Mouse (Mus musculus) ovary, postnatal 14 days (tissue): ENCODE results near the gene Dpm3.

Source experiments
- DNase-seq: peaks from one replicate; pipeline ENCODE4 v3.0.0; 2022; ENCODE audit warnings: low spot score

Gene Dpm3

GRCm38 (mm10) chr3:89270051-89270755 lies 11.0 kb downstream of the Dpm3 start, which contains the start of gene Slc50a1:
TSS of gene Slc50a1 (minus strand) at chr3:89270570.
- DNase-seq: peak; percentile 84

- DNase-seq: peak; percentile 22
Measured at GRCm38 (mm10) chr3:89270891-89271290, 11.7 kb downstream of the Dpm3 start.

GRCm38 (mm10) chr3:89271760-89272159 lies 12.6 kb downstream of the Dpm3 start:
- DNase-seq: no peak

- no peak for DNase-seq
Measured at GRCm38 (mm10) chr3:89276061-89276460, 16.9 kb downstream of the Dpm3 start.

GRCm38 (mm10) chr3:89277281-89278021 lies 18.3 kb downstream of the Dpm3 start:
- DNase-seq: no peak

GRCm38 (mm10) chr3:89278107-89278506 lies 18.9 kb downstream of the Dpm3 start:
- DNase-seq: no peak

GRCm38 (mm10) chr3:89278643-89279042 lies 19.5 kb downstream of the Dpm3 start:
- DNase-seq: no peak

- peak; percentile 69 for DNase-seq
Measured at GRCm38 (mm10) chr3:89279153-89279890, 20.2 kb downstream of the Dpm3 start.

GRCm38 (mm10) chr3:89280050-89280605 lies 21.0 kb downstream of the Dpm3 start:
- no peak for DNase-seq

- peak; percentile 48 for DNase-seq
Measured at GRCm38 (mm10) chr3:89280606-89281511, 21.7 kb downstream of the Dpm3 start, which contains the start of gene Efna1. TSS of gene Efna1 (minus strand) at chr3:89281142.

GRCm38 (mm10) chr3:89281579-89282290 lies 22.6 kb downstream of the Dpm3 start:
- DNase-seq: peak; percentile 77

- no peak for DNase-seq
Measured at GRCm38 (mm10) chr3:89282291-89282643, 23.1 kb downstream of the Dpm3 start.

GRCm38 (mm10) chr3:89284261-89284660 lies 25.1 kb downstream of the Dpm3 start:
- DNase-seq: no peak

- DNase-seq: no peak
Measured at GRCm38 (mm10) chr3:89285526-89285925, 26.4 kb downstream of the Dpm3 start.

GRCm38 (mm10) chr3:89287286-89287685 lies 28.1 kb downstream of the Dpm3 start:
- DNase-seq: no peak

GRCm38 (mm10) chr3:89288503-89288928 lies 29.4 kb downstream of the Dpm3 start:
- DNase-seq: no peak

GRCm38 (mm10) chr3:89291874-89292273 lies 32.7 kb downstream of the Dpm3 start:
- no peak for DNase-seq

GRCm38 (mm10) chr3:89292303-89292702 lies 33.1 kb downstream of the Dpm3 start:
- no peak for DNase-seq

- DNase-seq: no peak
Measured at GRCm38 (mm10) chr3:89293247-89293918, 34.2 kb downstream of the Dpm3 start.

GRCm38 (mm10) chr3:89294195-89294594 lies 35.0 kb downstream of the Dpm3 start:
- DNase-seq: no peak
